8 mouse cellular contexts compared by ENCODE assay signal in genomic region chr5:124213588-124214469, GRCm38 (mm10). TPM values are rescaled to one million over a fixed set of nuclear protein-coding genes. Genes with fewer than 3 reads are reported as not detected.
A peak's percentile ranks its signal among the peaks of the same experiment; 100 is the strongest.
DNase-seq lines count a peak whose midpoint lies in the region; ATAC-seq and TF ChIP-seq lines count a peak whose summit lies in the region.

No protein-coding gene starts in this region.

- DNase-seq in CD4-positive helper T cell, adult 2 months (ENCODE audit: low read depth, low spot score), result peak; percentile 54
- peak; percentile 69 for DNase-seq in adrenal gland, adult 8-10 months
- DNase-seq in heart, postnatal 0 days (ENCODE audit: low spot score), result peak; percentile 87
- peak; percentile 53 for DNase-seq in kidney, postnatal 0 days (ENCODE audit: low spot score)
- DNase-seq in gastrocnemius, postnatal 4 days (ENCODE audit: low spot score in 2 of 2), result no peak
- no peak for DNase-seq in gastrocnemius, adult 8-10 months (ENCODE audit: low spot score in 2 of 2)

- no peaks in the 10 kb centered on the region for H3K9me3 ChIP-seq in heart, postnatal 0 days (replicated peaks; ENCODE audit: control insufficient read depth, low read length)
- H3K9me3 ChIP-seq in kidney, postnatal 0 days (replicated peaks; ENCODE audit: low read length), result no peaks in the 10 kb centered on the region
- no peaks in the 10 kb centered on the region for H3K9me3 ChIP-seq in midbrain, embryonic 16.5 days (replicated peaks; ENCODE audit: control insufficient read depth, low read length, poor library complexity, severe bottlenecking)

- H3K27ac ChIP-seq in heart, postnatal 0 days (ENCODE audit: low read depth), result peak overlapping the region; percentile 97
- H3K27ac ChIP-seq in kidney, postnatal 0 days, result peak overlapping the region; percentile 80
- peak overlapping the region; percentile 22; the same call in 1 of the 2 replicates for H3K27ac ChIP-seq in midbrain, embryonic 16.5 days (ENCODE audit: low read length)

- TF ChIP-seq EP300 in heart, postnatal 0 days (IDR thresholded peaks at IDR 0.05; ENCODE audit: low read depth), result peak; percentile 98

- peak; percentile 72 for ATAC-seq in heart, postnatal 0 days (ENCODE audit: insufficient read depth, low read depth)
- ATAC-seq in kidney, postnatal 0 days (replicated peaks; ENCODE audit: low FRiP score, low read depth), result no peak
- ATAC-seq in midbrain, embryonic 16.5 days, result no peak
- ATAC-seq in megakaryocyte-erythroid progenitor cell, adult 5-6 weeks (replicated peaks; ENCODE audit: low FRiP score, low TSS enrichment, poor library complexity, severe bottlenecking), result no peak

- H3K4me1 ChIP-seq in heart, postnatal 0 days (ENCODE audit: control insufficient read depth, insufficient read depth), result peaks cover 74% of the 10 kb centered on the region
- 0 out of 2 replicates have a peak, but pooled peaks cover 7% of the 10 kb centered on the region for H3K4me1 ChIP-seq in kidney, postnatal 0 days (replicated peaks; ENCODE audit: insufficient read depth, low read length)
- H3K4me1 ChIP-seq in midbrain, embryonic 16.5 days (ENCODE audit: control insufficient read depth, insufficient read depth, low read length), result peaks cover 5% of the 10 kb centered on the region; the same call in 1 of the 2 replicates

- H3K27me3 ChIP-seq in heart, postnatal 0 days (ENCODE audit: control insufficient read depth, insufficient read depth, low read length), result no peaks in the 10 kb centered on the region
- no peaks in the 10 kb centered on the region for H3K27me3 ChIP-seq in kidney, postnatal 0 days (ENCODE audit: insufficient read depth, low read length)
- H3K27me3 ChIP-seq in midbrain, embryonic 16.5 days (ENCODE audit: control insufficient read depth, insufficient read depth, low read depth, low read length), result no peaks in the 10 kb centered on the region

- H3K4me3 ChIP-seq in heart, postnatal 0 days (ENCODE audit: low read depth, low read length), result no peak overlapping the region
- H3K4me3 ChIP-seq in kidney, postnatal 0 days (replicated peaks; ENCODE audit: low read depth, low read length), result no peak overlapping the region
- H3K4me3 ChIP-seq in midbrain, embryonic 16.5 days (ENCODE audit: low read depth, low read length), result no peak overlapping the region

- 0 out of 2 replicates have a peak overlapping the region, but pooled peaks have one; percentile 29 for H3K4me2 ChIP-seq in heart, postnatal 0 days (ENCODE audit: low read depth, low read length)
- no peak overlapping the region for H3K4me2 ChIP-seq in kidney, postnatal 0 days (ENCODE audit: low read length)
- no peak overlapping the region for H3K4me2 ChIP-seq in midbrain, embryonic 16.5 days (ENCODE audit: low read length)

- no peak for TF ChIP-seq CTCF in heart, postnatal 0 days (IDR thresholded peaks at IDR 0.05; ENCODE audit: low read depth)
- no peak for TF ChIP-seq CTCF in kidney, postnatal 0 days (IDR thresholded peaks at IDR 0.05; ENCODE audit: low read depth)

- H3K9ac ChIP-seq in heart, postnatal 0 days (replicated peaks; ENCODE audit: low read depth, low read length), result peak overlapping the region; percentile 31
- no peak overlapping the region for H3K9ac ChIP-seq in kidney, postnatal 0 days (ENCODE audit: low read depth, low read length)
- no peak overlapping the region for H3K9ac ChIP-seq in midbrain, embryonic 16.5 days (ENCODE audit: low read depth, low read length)

- no peaks in the 10 kb centered on the region for H3K36me3 ChIP-seq in heart, postnatal 0 days (replicated peaks; ENCODE audit: control insufficient read depth, insufficient read depth, low read length)
- no peaks in the 10 kb centered on the region for H3K36me3 ChIP-seq in kidney, postnatal 0 days (ENCODE audit: insufficient read depth, low read length)
- H3K36me3 ChIP-seq in midbrain, embryonic 16.5 days (ENCODE audit: control insufficient read depth, insufficient read depth, low read length), result 0 out of 2 replicates have a peak, but pooled peaks cover 3% of the 10 kb centered on the region

- WGBS in heart, postnatal 0 days, result 18% methylated on average over 13 of the region's 13 CpGs
- 72% methylated on average over 13 of the region's 13 CpGs for WGBS in kidney, postnatal 0 days
- whole genome bisulfite sequencing in midbrain, embryonic 16.5 days, result 81% methylated on average over 13 of the region's 13 CpGs

RNA-seq across cellular contexts. Expression of gene Pitpnm2, which starts 35.7 kb away (rescaled TPM):
- total RNA-seq in adrenal gland, adult 8-10 months (2022), result 10 to 100 TPM; 52.7 to 67.0 (median 62.5) TPM
- 17.1 and 28.6 TPM in 2 replicates for total RNA-seq in heart, postnatal 0 days (2014; rRNA removed; ENCODE audit: low replicate concordance)
- 3.1 and 3.2 TPM in 2 replicates for polyA plus RNA-seq in heart, postnatal 0 days (2015; fragmentation: Nextera tagmentation; extraction: Ambion mirVana)
- 3.0 and 3.1 TPM in 2 replicates for polyA plus RNA-seq in kidney, postnatal 0 days (2015; fragmentation: Nextera tagmentation; extraction: Ambion mirVana)
- polyA plus RNA-seq in midbrain, embryonic 16.5 days (2015; fragmentation: Nextera tagmentation; extraction: Ambion mirVana), result 9.6 and 10.9 TPM in 2 replicates
- 23.7 and 33.3 TPM in 2 replicates for total RNA-seq in megakaryocyte-erythroid progenitor cell, adult 5-6 weeks (2014; fragmentation: Nextera tagmentation)
- 6.5 and 10.9 TPM in 2 replicates for total RNA-seq in megakaryocyte-erythroid progenitor cell, adult 5-6 weeks (2017)
- total RNA-seq in gastrocnemius, postnatal 4 days (2021), result 10 to 100 TPM; 24.7 to 28.9 TPM
- total RNA-seq in gastrocnemius, adult 8-10 months (2022), result 10 to 100 TPM; 19.3 to 22.4 (median 20.8) TPM

Comparison
In these comparisons a context has a peak if more than half of its experiments do, and no peak if none do; other contexts are left out.
1. DNase-seq: peak in CD4-positive helper T cell, adult 2 months (single experiment), adrenal gland, adult 8-10 months (single experiment), heart, postnatal 0 days (single experiment) and kidney, postnatal 0 days (single experiment); none in gastrocnemius, postnatal 4 days (0 of 2) and gastrocnemius, adult 8-10 months (0 of 2).
2. H3K27ac ChIP-seq: peak in every context shown above with its lines; median percentile 97 in heart, postnatal 0 days; 80 in kidney, postnatal 0 days; 22 in midbrain, embryonic 16.5 days.